Mouse (Mus musculus): ENCODE measurements around the gene Krtdap. TPM values are rescaled to one million over a fixed set of nuclear protein-coding genes. Genes with fewer than 3 reads are reported as not detected.

The Krtdap gene
- polyA plus RNA-seq, 1 experiment from 2014 or later = not detected

DNA sequence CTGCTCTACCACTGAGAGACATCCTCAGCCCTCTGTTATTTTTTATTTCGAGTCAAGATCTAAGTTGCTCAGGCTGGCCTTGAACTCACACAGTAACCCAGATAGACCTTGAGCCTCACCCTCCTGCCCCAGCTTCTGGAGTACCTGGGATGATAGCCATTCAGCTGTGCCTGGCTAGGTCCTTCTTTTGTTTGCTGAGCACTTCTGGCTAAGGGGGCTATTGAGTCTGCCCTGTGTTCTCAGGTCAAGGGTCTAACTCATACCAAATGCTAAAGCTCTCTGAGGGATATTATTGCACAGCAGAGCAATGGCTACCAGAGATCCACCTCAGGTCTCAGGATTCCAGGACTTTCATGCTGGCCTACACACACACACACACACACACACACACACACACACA is 2.5 kb upstream of the Krtdap start:
- DNase-seq (no peak), ATAC-seq (no peak)
- Histone ChIP-seq H3K4me1 (ENCODE audit: insufficient read depth) (no peaks in the 10 kb centered on the region), H3K27ac (ENCODE audit: low read depth) (no peak overlapping the region), H3K4me2 (ENCODE audit: low read depth, low read length) (no peak overlapping the region), H3K9me3 (ENCODE audit: low read length) (no peaks in the 10 kb centered on the region), H3K4me3 (ENCODE audit: low read depth, low read length) (no peak overlapping the region), H3K9ac (replicated peaks) (no peak overlapping the region), H3K27me3 (ENCODE audit: insufficient read depth, low read length) (no peaks in the 10 kb centered on the region), H3K36me3 (replicated peaks; ENCODE audit: insufficient read depth, low read length) (no peaks in the 10 kb centered on the region)
- WGBS (ENCODE audit: insufficient replicate concordance) = 38% methylated on average over 1 of the region's 1 CpGs
- no peak for TF ChIP-seq CTCF (IDR thresholded peaks at IDR 0.05; ENCODE audit: low read depth)

DNA sequence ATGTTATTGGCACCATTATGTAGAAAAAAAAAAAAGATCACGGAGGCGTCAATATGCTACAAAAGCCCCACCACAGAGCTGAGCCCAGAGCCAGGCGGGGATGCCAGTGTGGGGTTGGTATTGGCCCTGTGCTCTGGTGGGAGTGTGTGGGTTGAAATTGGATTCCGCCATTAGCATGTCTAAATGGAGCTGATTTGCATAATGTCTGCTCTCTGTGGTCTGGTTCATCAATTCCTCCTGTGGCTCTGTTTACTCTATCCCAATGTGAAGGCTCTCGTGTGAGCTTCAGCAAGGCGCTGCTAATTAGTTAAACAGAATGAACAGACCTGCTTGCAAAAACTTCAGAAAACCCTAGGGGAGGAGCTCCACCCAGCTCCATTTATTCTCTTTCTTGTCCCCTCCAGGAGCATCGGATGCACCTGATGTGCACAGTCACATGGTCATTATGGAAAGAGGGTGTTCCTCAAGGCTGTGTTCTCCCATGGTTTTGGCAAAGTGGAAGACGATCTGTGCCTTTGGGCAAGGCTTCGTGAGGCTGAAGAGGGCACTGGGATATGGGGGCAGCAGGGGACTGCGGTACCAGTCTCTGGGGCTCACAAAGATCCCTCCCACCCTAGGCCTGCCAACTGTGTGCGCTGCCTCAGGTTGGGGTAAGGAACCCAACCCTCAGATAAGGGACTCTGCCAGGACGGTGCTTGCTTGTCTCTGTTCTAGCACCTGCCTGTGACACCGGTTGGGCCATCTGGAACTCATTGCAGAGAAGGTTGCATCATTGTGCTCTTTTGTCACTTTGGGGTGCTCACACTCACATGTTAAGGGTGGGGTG is 1.8 kb upstream of the Krtdap start:
- no peak for DNase-seq
- Histone ChIP-seq H3K4me3 (ENCODE audit: low read depth, low read length) (no peak overlapping the region), H3K4me2 (ENCODE audit: low read depth, low read length) (no peak overlapping the region), H3K9ac (replicated peaks) (no peak overlapping the region), H3K27ac (ENCODE audit: low read depth) (no peak overlapping the region), H3K9me3 (ENCODE audit: low read length) (no peaks in the 10 kb centered on the region), H3K27me3 (ENCODE audit: insufficient read depth, low read length) (no peaks in the 10 kb centered on the region), H3K36me3 (replicated peaks; ENCODE audit: insufficient read depth, low read length) (no peaks in the 10 kb centered on the region), H3K4me1 (ENCODE audit: insufficient read depth) (no peaks in the 10 kb centered on the region)
- ATAC-seq = no peak
- no peak for TF ChIP-seq EP300 (IDR thresholded peaks at IDR 0.05; ENCODE audit: low read depth)
- no peak for TF ChIP-seq CTCF (IDR thresholded peaks at IDR 0.05; ENCODE audit: low read depth)
- 68% methylated on average over 13 of the region's 13 CpGs for WGBS (ENCODE audit: insufficient replicate concordance)

DNA sequence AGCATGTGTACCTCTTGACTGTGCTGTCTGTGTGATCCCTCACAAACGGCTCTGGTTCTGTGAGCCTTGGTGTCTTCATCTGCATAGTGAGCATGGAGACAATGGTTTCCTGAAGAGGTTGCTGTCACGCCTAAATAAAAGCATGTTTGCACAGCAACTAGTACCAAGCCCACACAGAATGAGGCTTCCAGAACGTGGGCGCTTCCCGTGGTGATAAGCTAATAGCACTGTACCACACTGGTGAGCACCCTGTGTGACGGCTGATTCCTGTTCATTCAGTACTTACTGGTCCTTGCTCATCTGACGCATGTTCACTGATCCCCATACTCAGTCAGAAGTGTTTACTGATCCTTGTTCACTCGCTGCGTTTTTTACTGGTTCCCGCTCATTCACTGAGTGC is 2.4 kb downstream of the Krtdap start:
- Histone ChIP-seq H3K9ac (replicated peaks) (no peak overlapping the region), H3K36me3 (replicated peaks; ENCODE audit: insufficient read depth, low read length) (no peaks in the 10 kb centered on the region), H3K4me1 (ENCODE audit: insufficient read depth) (no peaks in the 10 kb centered on the region), H3K27me3 (ENCODE audit: insufficient read depth, low read length) (no peaks in the 10 kb centered on the region), H3K4me3 (ENCODE audit: low read depth, low read length) (no peak overlapping the region), H3K9me3 (ENCODE audit: low read length) (no peaks in the 10 kb centered on the region), H3K4me2 (ENCODE audit: low read depth, low read length) (no peak overlapping the region), H3K27ac (ENCODE audit: low read depth) (no peak overlapping the region)
- no peak for TF ChIP-seq EP300 (IDR thresholded peaks at IDR 0.05; ENCODE audit: low read depth)
- TF ChIP-seq CTCF (IDR thresholded peaks at IDR 0.05; ENCODE audit: low read depth) = no peak
- 75% methylated on average over 10 of the region's 10 CpGs for WGBS (ENCODE audit: insufficient replicate concordance)
- DNase-seq = no peak
- no peak for ATAC-seq

DNA sequence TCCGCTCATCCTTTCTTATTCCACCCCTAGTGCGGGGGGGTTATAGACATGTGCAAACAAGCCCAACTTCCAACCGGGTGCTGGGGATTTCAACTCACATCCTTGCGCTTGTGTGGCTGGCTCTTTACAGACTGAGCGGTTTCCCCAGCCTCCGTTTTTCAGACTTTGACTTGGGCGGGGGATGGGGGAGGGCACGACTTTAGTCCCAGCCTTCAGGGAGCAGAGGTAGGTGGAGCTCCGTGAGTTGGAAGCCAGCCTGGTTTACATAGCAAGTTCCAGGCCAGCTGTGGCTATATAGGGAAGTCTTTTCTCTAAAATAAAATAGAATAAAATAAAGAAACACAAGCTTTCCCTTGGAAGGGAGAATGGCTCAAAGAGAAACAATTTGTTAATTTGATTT is 4.2 kb downstream of the Krtdap start:
- no peak overlapping the region for H3K9ac ChIP-seq (replicated peaks)
- no peaks in the 10 kb centered on the region for H3K4me1 ChIP-seq (ENCODE audit: insufficient read depth)
- ATAC-seq = no peak
- TF ChIP-seq CTCF (IDR thresholded peaks at IDR 0.05; ENCODE audit: low read depth) (no peak), EP300 (IDR thresholded peaks at IDR 0.05; ENCODE audit: low read depth) (no peak)
- H3K27ac ChIP-seq (ENCODE audit: low read depth) = no peak overlapping the region
- H3K4me3 ChIP-seq (ENCODE audit: low read depth, low read length) = no peak overlapping the region
- no peak overlapping the region for H3K4me2 ChIP-seq (ENCODE audit: low read depth, low read length)
- DNase-seq = no peak
- no peaks in the 10 kb centered on the region for H3K36me3 ChIP-seq (replicated peaks; ENCODE audit: insufficient read depth, low read length)
- no peaks in the 10 kb centered on the region for H3K9me3 ChIP-seq (ENCODE audit: low read length)
- H3K27me3 ChIP-seq (ENCODE audit: insufficient read depth, low read length) = no peaks in the 10 kb centered on the region
- 22% methylated on average over 9 of the region's 9 CpGs for WGBS (ENCODE audit: insufficient replicate concordance)

DNA sequence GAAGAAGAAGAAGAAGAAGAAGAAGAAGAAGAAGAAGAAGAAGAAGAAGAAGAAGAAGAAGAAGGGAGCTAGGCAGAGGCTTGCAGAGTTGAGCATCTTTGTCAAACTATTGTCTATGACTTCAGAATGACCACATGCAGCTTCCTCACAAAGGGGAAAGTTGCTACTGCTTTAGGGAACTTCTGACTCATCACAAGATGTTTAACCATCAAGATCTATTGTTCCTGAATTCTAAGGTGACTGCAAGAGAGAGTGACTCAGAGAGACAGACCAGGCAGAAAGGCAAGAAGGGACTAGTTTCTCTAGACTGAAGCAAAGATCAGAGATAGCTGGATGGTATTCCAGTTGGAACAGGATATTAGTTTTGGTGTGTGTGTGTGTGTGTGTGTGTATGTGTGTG is 7.2 kb downstream of the Krtdap start:
- H3K4me3 ChIP-seq (ENCODE audit: low read depth, low read length) = no peak overlapping the region
- ATAC-seq = no peak
- TF ChIP-seq CTCF (IDR thresholded peaks at IDR 0.05; ENCODE audit: low read depth) (no peak), EP300 (IDR thresholded peaks at IDR 0.05; ENCODE audit: low read depth) (no peak)

DNA sequence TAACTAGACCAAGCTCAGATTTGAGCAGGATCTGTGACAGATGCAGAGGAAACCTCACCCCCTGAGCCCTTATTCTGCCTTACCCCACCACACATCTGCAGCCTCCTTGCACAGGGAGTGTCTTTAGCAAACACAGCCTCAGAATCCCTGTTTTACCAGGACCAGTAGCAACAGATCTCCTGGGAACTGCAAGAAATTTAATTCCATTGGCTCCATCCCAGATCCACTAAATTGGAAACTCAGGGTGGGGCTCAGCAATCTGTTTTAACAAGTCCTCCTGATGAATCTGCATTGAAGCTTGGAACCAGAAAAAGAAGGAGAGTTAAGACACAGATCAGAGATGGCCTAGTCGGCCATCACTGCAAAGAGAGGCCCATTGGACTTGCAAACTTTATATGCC is 9.1 kb downstream of the Krtdap start:
- Histone ChIP-seq H3K36me3 (replicated peaks; ENCODE audit: insufficient read depth, low read length) (no peaks in the 10 kb centered on the region), H3K9ac (replicated peaks) (no peak overlapping the region), H3K27ac (ENCODE audit: low read depth) (no peak overlapping the region), H3K4me1 (ENCODE audit: insufficient read depth) (no peaks in the 10 kb centered on the region), H3K4me3 (ENCODE audit: low read depth, low read length) (no peak overlapping the region), H3K9me3 (ENCODE audit: low read length) (peaks cover 6% of the 10 kb centered on the region), H3K4me2 (ENCODE audit: low read depth, low read length) (no peak overlapping the region), H3K27me3 (ENCODE audit: insufficient read depth, low read length) (no peaks in the 10 kb centered on the region)
- DNase-seq (no peak), ATAC-seq (no peak)
- TF ChIP-seq EP300 (IDR thresholded peaks at IDR 0.05; ENCODE audit: low read depth) (no peak), CTCF (IDR thresholded peaks at IDR 0.05; ENCODE audit: low read depth) (no peak)
- 80% methylated on average over 1 of the region's 1 CpGs for WGBS (ENCODE audit: insufficient replicate concordance)

More for the DNA sequence above, 7.2 kb downstream of the Krtdap start:
- H3K27ac ChIP-seq (ENCODE audit: low read depth) = no peak overlapping the region
- no peaks in the 10 kb centered on the region for H3K27me3 ChIP-seq (ENCODE audit: insufficient read depth, low read length)
- H3K4me2 ChIP-seq (ENCODE audit: low read depth, low read length) = no peak overlapping the region
- no peak for DNase-seq
- H3K36me3 ChIP-seq (replicated peaks; ENCODE audit: insufficient read depth, low read length) = no peaks in the 10 kb centered on the region
- H3K9me3 ChIP-seq (ENCODE audit: low read length) = no peaks in the 10 kb centered on the region
- no peak overlapping the region for H3K9ac ChIP-seq (replicated peaks)
- no peaks in the 10 kb centered on the region for H3K4me1 ChIP-seq (ENCODE audit: insufficient read depth)
